8 mouse cellular contexts compared by ENCODE assay signal in genomic region chr17:45506700-45507189, GRCm38 (mm10). TPM values are rescaled to one million over a fixed set of nuclear protein-coding genes. Genes with fewer than 3 reads are reported as not detected.
A peak's percentile ranks its signal among the peaks of the same experiment; 100 is the strongest.
DNase-seq lines count a peak whose midpoint lies in the region; ATAC-seq and TF ChIP-seq lines count a peak whose summit lies in the region.

Gene Aars2, plus strand, starts transcription at chr17:45506841.

- H3K4me3 ChIP-seq in hindbrain, postnatal 0 days (ENCODE audit: low read length) = peak within 1 kb of the TSS; percentile 84
- peak within 1 kb of the TSS; percentile 67 for H3K4me3 ChIP-seq in left cerebral cortex, adult 2 months

- H3K36me3 ChIP-seq in hindbrain, postnatal 0 days (ENCODE audit: insufficient read depth, low read length) = peaks cover 5% of the 10 kb centered on the region; the same call in 1 of the 2 replicates

- no peaks in the 10 kb centered on the region for H3K27me3 ChIP-seq in hindbrain, postnatal 0 days (ENCODE audit: insufficient read depth, low read length)

- DNase-seq in WW6 (ENCODE audit: low read depth, low spot score) = peak; percentile 86
- peak; percentile 93 to 94 for DNase-seq in cerebellum, postnatal 4 days (ENCODE audit: low spot score in 2 of 2)
- DNase-seq in gastrocnemius, adult 18-20 months (ENCODE audit: low spot score) = peak; percentile 93
- peak; percentile 97 for DNase-seq in hindbrain, postnatal 0 days (ENCODE audit: low spot score)
- peak; percentile 90 to 91 for DNase-seq in left cerebral cortex, adult 2 months (ENCODE audit: extremely low spot score in 1 of 2, low spot score in 2 of 2)
- peak; percentile 94 for DNase-seq in right cerebral cortex, adult 2 months (ENCODE audit: low spot score in 2 of 2)
- peak; percentile 96 for DNase-seq in urinary bladder, postnatal 14 days (ENCODE audit: low spot score)

- intact Hi-C loops in left cerebral cortex, adult 2 months (cut with DNase I) = loop anchor here (2.0 kb wide), 1 partner anchor 28 kb away; no protein-coding TSS in a partner anchor

- peak; percentile 92 for TF ChIP-seq CTCF in hindbrain, postnatal 0 days (IDR thresholded peaks at IDR 0.05; ENCODE audit: low read depth)
- TF ChIP-seq CTCF in left cerebral cortex, adult 2 months (IDR thresholded peaks at IDR 0.05) = peak; percentile 80

- ATAC-seq in hindbrain, postnatal 0 days = peak; percentile 96
- ATAC-seq in megakaryocyte, adult 5-6 weeks (ENCODE audit: poor library complexity, severe bottlenecking) = peak; percentile 99

- H3K4me2 ChIP-seq in hindbrain, postnatal 0 days (ENCODE audit: low read depth, low read length) = peak within 1 kb of the TSS; percentile 56

- peak within 1 kb of the TSS; percentile 81 for H3K9ac ChIP-seq in hindbrain, postnatal 0 days (replicated peaks; ENCODE audit: low read length)

- no peaks in the 10 kb centered on the region for H3K9me3 ChIP-seq in hindbrain, postnatal 0 days (ENCODE audit: low read length)

- H3K4me1 ChIP-seq in hindbrain, postnatal 0 days (ENCODE audit: insufficient read depth, low read length) = peaks cover 4% of the 10 kb centered on the region; the same call in 1 of the 2 replicates

- WGBS in hindbrain, postnatal 0 days = under 1% methylated on average over 42 of the region's 42 CpGs

- H3K27ac ChIP-seq in hindbrain, postnatal 0 days = peak within 1 kb of the TSS; percentile 93
- H3K27ac ChIP-seq in left cerebral cortex, adult 2 months = peak within 1 kb of the TSS; percentile 99

RNA-seq across cellular contexts. Expression of gene Aars2, which starts in this region (rescaled TPM):
- total RNA-seq in gastrocnemius, adult 18-20 months (2021) = 10 to 100 TPM; 12.8 to 14.1 TPM
- 28.5 and 34.5 TPM in 2 replicates for total RNA-seq in hindbrain, postnatal 0 days (2014; rRNA removed)
- polyA plus RNA-seq in hindbrain, postnatal 0 days (2015; fragmentation: Nextera tagmentation; extraction: Ambion mirVana) = 14.2 and 15.7 TPM in 2 replicates
- 10 to 100 TPM; 27.2 to 29.1 TPM for total RNA-seq in left cerebral cortex, adult 2 months (2021)
- 2.3 and 4.0 TPM in 2 replicates for total RNA-seq in megakaryocyte, adult 5-6 weeks (2015)
- 4.6 and 5.2 TPM in 2 replicates for total RNA-seq in megakaryocyte, adult 5-6 weeks (2017)

Comparison
In these comparisons a context has a peak if more than half of its experiments do, and no peak if none do; other contexts are left out.
1. Peak in every context shown above with its lines: DNase-seq, ATAC-seq, H3K4me3 ChIP-seq and H3K27ac ChIP-seq.